Mouse (Mus musculus) liver, postnatal 0 days (tissue): ENCODE results near the gene a.
A peak's percentile ranks its signal among the peaks of the same experiment; 100 is the strongest.

Experiments used
- CTCF ChIP-seq: sonication (generic); IDR thresholded peaks from 2 replicates; pipeline ENCODE4 v1.5.1; 2016; ENCODE audit warnings: antibody characterized with exemption, low read depth
- EP300 ChIP-seq: IDR thresholded peaks from 2 replicates; pipeline ENCODE4 v1.6.1; 2016; ENCODE audit warnings: antibody characterized with exemption, low read depth, mild to moderate bottlenecking

GRCm38 (mm10) chr2:154786187-154786586 lies 5.0 kb upstream of the a start:
- TF ChIP-seq EP300, result peak; percentile 89
- no peak for TF ChIP-seq CTCF
